Mouse (Mus musculus) brain, embryonic 14.5 days (tissue): ENCODE results near the gene Aig1.

ENCODE experiments used
- CTCF ChIP-seq: fragments of 200-500 bp; IDR thresholded peaks from 2 replicates; pipeline ENCODE4 v1.5.1; 2012; ENCODE audit warnings: inconsistent platforms, mild to moderate bottlenecking, moderate library complexity, borderline replicate concordance; ENCODE audit not compliant: insufficient read depth, insufficient read length; ENCODE audit errors: extremely low read depth
- POLR2A ChIP-seq: fragments of 200-500 bp; IDR thresholded peaks from 2 replicates; pipeline ENCODE4 v1.6.1; 2012; ENCODE audit warnings: mild to moderate bottlenecking, inconsistent platforms, borderline replicate concordance; ENCODE audit not compliant: poor library complexity, insufficient read depth, insufficient read length, severe bottlenecking; ENCODE audit errors: extremely low read depth

- TF ChIP-seq POLR2A (no peak), CTCF (no peak)
Observed at GRCm38 (mm10) chr10:13763151-13763550, 105.6 kb downstream of the Aig1 start.
